Mouse (Mus musculus) spleen, postnatal 36 days (tissue): ENCODE data around the gene Macf1.
"Not testable (repeated sequence)": the region's sequence is repeated elsewhere in the genome, so short reads cannot be mapped to it uniquely, and the experiment has no call there.

Experiments used
- DNase-seq, 2 experiments: peaks; one replicate each; pipeline ENCODE4 v3.0.0; 2022; ENCODE audit warnings: low spot score in 2 of 2, mixed read lengths in 1 of 2

Macf1 gene

GRCm38 (mm10) chr4:123552689-123553088, 131.5 kb downstream of the Macf1 start:
- DNase-seq, result no peak

GRCm38 (mm10) chr4:123548317-123548716, 135.8 kb downstream of the Macf1 start:
- DNase-seq, result peak in 1 of 2 experiments; percentile 20

- no peak for DNase-seq
Measured at GRCm38 (mm10) chr4:123543691-123544090, 140.5 kb downstream of the Macf1 start.

- DNase-seq, result peak; percentile 43 to 57
Measured at GRCm38 (mm10) chr4:123535271-123535670, 148.9 kb downstream of the Macf1 start.

- no peak for DNase-seq
Measured at GRCm38 (mm10) chr4:123532001-123532400, 152.2 kb downstream of the Macf1 start.

GRCm38 (mm10) chr4:123530976-123531375, 153.2 kb downstream of the Macf1 start:
- no peak for DNase-seq

GRCm38 (mm10) chr4:123529230-123529629, 154.9 kb downstream of the Macf1 start:
- peak in 1 of 2 experiments; percentile 11 for DNase-seq

GRCm38 (mm10) chr4:123527607-123528010, 156.6 kb downstream of the Macf1 start:
- no peak for DNase-seq

GRCm38 (mm10) chr4:123526779-123527280, 157.3 kb downstream of the Macf1 start:
- DNase-seq, result no peak

- DNase-seq, result no peak
Measured at GRCm38 (mm10) chr4:123524746-123525145, 159.4 kb downstream of the Macf1 start.

- not testable (repeated sequence) for DNase-seq
Measured at GRCm38 (mm10) chr4:123520123-123520522, 164.0 kb downstream of the Macf1 start.

- DNase-seq, result no peak
Measured at GRCm38 (mm10) chr4:123515673-123516072, 168.5 kb downstream of the Macf1 start.

- no peak for DNase-seq
Measured at GRCm38 (mm10) chr4:123510201-123510600, 174.0 kb downstream of the Macf1 start.

GRCm38 (mm10) chr4:123489086-123489485, 195.1 kb downstream of the Macf1 start:
- no peak for DNase-seq

GRCm38 (mm10) chr4:123479991-123480390, 204.2 kb downstream of the Macf1 start:
- no peak for DNase-seq

- DNase-seq, result no peak
Measured at GRCm38 (mm10) chr4:123478655-123479433, 205.3 kb downstream of the Macf1 start.

GRCm38 (mm10) chr4:123465799-123466198, 218.4 kb downstream of the Macf1 start:
- no peak for DNase-seq

- DNase-seq, result no peak
Measured at GRCm38 (mm10) chr4:123460595-123461272, 223.4 kb downstream of the Macf1 start.

GRCm38 (mm10) chr4:123454871-123455640, 229.1 kb downstream of the Macf1 start:
- DNase-seq, result no peak

GRCm38 (mm10) chr4:123453729-123454128, 230.4 kb downstream of the Macf1 start:
- DNase-seq, result no peak

GRCm38 (mm10) chr4:123451991-123452390, 232.2 kb downstream of the Macf1 start:
- DNase-seq, result no peak

GRCm38 (mm10) chr4:123449304-123449703, 234.9 kb downstream of the Macf1 start:
- no peak for DNase-seq
